Mouse (Mus musculus) naive thymus-derived CD4-positive, alpha-beta T cell, adult 2 months (primary cell): ENCODE results near the gene Tab1.

Experiments used
- DNase-seq: peaks from one replicate; pipeline ENCODE4 v3.0.0-alpha.2; 2011; ENCODE audit warnings: low read depth

Gene Tab1

DNA sequence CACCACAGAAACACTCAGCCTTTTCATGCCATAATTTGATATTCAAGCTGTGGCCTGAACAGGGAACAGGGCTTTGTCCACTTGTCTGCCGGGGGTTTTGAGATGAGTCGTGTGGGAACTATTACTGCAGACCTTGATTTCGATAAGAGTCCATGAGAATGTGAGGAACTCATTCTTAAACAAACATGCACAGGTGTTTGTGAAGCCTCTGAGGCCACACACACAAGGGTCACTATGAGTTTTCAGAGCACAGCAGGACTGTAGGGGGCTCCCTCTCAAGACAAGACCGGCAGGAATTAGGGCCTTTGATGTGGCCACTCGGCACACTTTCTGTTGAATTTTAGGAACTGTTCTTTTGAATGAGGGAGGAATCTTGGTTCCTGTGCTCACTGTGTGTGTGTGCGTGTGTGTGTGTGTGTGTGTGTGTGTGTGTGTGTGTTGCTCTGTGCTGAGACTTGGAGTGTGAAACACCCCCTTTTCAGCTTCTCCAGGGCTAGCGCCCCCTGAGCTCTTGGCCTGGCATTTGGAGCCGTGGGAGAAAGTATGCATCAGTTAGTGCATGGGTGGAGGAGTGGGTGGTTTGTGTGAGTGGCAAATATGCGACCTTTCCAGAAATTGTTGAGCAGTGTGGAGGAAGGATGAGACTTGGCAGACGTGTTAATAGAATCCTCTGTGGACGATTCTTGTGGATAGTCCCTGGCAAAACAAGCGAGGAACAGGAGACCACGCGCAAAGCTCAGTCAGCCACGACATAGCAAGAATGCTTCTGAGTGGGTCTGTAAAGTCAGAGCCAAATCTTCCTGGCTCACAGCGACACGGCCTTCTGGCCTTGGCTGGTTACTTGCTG, 5.2 kb downstream of the Tab1 start:
- no peak for DNase-seq

DNA sequence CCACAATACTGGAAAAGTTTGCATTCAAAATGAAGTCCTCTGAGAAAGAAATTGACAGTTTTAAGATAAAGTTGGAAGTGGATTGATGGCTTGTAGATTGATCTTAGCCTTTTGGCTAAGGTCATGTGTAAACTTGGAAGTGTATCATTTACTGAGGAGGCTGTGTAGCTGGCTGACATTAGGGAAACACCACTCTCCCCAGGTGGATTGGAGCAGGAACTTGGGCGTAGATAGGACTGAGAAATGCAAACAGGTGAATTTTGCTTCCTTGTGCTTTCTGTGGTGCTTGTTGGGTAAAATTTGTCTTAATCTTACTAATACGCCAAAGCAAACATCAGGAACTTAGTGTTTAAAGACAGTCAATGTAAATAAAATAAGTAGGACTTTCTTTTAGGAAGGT, 7.4 kb downstream of the Tab1 start:
- no peak for DNase-seq

DNA sequence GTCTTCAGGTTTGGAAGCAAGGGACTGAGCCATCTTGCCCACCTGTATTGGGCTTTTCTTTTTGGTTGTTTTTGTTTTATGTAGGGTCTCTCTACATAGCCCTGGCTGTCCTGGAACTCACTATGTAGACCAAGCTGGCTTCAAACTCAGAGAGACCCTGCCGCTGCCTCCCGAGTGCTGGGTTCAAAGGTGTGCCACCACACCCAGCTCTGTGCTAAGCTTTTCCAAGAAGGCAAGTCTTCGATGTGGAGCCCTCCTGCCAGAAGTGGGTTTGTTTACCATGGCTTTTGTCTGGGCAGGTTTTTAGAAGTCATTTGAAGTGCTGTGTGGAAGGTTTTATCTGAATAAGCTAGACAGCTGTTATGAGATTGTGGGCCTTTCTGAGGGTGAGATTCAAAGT, 8.0 kb downstream of the Tab1 start:
- DNase-seq, result no peak

DNA sequence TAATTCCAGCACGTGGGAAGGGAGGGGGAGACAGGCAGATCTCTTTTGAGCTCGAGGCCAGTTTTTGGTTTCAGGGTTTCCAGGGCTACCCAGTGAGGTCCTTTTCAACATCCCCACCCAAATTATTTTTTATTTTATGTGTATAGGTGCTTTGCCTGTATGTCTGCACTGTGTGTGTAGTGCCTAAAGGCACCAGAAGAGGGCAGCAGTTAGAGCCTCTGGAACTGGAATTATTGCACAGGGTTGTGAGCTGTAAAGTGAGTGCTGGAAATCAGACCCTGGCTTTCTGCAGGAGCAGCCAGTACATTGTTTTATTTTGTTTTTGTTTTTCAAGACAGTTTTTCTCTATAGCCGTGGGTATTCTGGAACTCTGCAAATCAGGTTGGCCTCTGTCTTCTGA, 9.2 kb downstream of the Tab1 start:
- peak; percentile 44 for DNase-seq

DNA sequence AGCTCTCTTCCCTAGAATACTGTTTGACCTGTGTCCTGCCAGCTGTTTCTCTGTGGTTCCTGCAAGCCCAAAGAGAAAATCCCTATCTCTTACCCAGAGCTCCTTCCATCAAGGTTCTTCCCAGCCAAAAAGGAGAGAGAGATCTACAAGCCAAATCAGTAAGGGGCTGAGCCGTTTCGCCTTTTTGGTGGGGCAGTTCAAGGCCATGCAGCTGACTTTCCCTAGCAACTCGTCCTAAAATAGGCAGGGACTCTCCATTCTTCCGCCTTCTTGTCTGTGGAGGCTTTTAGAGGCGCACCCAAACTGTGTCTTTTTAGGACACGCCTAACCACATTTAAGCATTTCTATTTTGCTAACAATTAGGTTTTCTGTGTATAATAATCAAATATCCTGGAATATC, 10.8 kb downstream of the Tab1 start:
- DNase-seq, result no peak

DNA sequence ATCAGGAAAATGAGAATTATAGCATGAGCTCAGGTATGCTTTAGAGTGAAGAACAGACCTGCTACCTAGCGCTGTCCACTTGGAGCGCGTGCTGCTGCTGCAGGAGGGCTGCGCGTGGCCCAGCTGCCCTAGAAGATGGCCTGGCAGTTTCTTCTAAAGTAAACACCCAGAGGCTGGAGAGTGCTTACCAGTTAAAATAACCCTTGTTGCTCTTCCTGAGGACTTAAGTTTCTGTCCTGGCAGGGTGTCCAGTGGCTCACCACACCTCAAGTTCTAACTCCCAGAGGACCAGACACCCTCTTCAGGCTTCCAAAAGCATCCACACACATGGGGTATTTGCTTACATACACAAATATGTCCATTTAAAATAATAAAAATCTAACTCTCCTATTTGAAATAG, 12.5 kb downstream of the Tab1 start:
- DNase-seq, result no peak

DNA sequence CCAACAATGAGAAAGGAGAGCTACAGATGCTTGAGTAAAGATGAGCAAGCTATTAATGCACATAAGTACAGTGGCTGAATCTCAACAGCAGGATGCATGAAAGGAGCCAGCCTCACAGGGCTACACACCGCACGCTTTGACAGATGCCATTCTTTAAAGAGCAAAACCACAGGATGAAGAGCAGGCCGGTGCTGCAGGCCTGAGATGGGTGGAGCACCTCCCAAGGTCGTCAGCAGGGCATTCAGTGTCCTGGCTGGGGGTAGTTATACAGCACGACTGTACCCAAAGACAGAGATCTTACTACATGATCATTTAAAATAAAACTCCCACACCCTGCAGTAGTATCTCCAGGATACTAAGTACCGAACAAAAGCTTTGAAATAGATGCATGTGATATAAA, 13.2 kb downstream of the Tab1 start:
- peak; percentile 25 for DNase-seq

DNA sequence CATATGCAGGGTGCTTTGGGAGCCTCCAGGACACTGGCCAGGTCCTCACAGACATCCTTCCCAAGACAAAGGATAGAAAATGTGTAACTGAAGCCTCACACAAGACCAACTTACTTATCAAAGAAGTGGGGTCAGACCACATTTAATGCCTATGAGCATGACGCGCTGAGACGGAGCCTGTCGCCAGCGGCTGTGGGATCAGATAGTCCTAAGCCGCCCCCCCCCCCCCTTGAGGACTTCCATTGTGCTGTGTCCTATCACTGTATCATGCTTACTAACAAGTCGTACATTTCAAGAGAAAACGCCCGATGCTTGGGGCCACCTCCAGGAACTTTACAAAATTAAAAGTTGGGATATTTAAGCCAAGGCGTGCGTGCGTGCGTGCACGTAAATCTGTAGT, 14.2 kb downstream of the Tab1 start:
- DNase-seq, result no peak

DNA sequence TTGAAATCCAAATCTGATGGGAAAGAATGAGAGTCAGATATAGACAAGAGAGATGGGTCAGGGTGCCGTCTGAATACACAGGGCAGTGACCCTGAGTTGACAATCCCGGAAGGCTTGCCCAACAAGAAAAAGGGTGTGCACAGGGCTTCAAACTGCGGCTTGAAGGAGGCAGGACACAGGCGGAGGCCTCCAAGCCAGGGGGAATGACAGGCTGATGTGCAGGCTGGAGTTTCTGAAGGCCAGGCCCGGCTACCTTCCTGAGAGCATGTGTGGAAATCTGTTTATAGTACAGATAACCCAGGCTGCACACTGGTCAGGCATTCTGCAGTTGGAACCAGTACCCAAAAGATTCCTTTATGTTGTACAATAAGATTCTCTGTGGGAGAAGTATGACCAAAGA, 14.6 kb downstream of the Tab1 start:
- DNase-seq, result no peak

DNA sequence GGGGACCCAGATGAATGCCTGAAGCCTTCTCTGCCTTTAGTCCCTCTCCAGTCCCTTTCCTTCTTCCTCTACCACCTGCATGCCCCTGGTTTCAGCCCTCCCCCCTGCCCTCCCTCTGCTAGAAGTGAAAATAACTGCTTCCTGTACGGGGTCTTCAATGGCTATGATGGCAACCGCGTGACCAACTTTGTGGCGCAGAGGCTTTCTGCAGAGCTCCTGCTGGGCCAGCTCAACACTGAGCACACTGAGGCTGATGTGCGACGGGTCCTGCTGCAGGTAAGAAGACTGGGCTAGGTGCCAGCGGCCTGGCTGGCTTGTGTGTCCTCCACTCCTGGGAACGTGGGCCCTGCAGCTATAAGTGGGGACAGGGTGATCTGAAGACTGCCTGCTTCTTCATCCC, 15.6 kb downstream of the Tab1 start:
- peak; percentile 39 for DNase-seq

DNA sequence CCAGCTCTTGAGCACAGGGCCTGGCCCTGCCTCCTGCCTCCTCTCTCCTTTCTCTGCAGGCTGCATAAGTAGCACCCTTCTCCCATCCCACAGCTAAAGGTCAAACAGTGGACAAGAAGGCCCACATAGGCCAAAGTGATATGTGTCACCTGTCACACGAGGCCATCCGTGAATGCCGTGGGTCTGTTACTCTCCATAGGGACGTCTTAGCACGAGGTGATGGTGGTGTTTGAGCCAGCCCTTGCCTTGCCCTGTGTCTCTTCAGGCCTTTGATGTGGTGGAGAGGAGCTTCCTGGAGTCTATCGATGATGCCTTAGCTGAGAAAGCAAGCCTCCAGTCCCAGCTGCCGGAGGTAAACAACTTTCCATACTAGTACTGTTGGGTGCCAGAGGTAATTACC, 16.6 kb downstream of the Tab1 start:
- peak; percentile 82 for DNase-seq

DNA sequence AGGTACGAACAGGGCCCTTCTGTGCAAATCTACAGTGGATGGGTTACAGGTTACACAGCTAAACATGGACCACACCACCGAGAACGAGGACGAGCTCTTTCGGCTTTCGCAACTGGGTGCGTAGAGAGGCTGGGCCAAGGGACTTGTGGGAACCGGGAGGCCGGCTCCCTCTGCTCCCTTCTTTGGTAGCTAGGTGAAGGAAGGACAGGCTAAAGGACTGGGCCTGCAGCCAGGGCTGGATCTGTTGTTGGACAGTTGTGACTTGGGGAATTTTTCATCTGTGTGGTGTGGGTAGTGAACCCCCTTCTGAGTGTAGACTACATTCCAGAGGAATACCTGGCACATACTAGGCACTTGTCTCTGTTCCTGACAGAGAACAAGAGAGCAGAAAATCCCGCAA, 19.7 kb downstream of the Tab1 start:
- no peak for DNase-seq

DNA sequence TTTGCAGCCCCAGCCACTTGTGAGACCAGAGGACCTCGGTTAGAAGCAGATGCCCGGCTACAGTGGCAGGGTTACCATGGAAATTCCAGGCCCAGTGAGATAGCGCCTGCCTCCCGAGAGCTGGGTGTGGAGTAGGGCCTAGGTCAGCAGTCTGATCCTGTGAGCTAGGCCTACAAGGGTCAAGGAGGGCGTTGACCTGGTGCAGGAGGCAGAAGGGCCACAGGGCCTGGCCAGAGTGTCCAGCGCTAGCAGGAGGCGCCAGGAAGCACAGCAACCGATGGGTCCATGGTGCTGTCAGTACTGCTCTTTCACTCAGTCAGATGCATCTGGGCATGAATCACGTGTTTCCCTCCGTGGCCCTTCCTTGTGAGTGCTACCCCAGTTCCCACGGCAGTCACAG, 20.8 kb downstream of the Tab1 start:
- DNase-seq, result no peak

DNA sequence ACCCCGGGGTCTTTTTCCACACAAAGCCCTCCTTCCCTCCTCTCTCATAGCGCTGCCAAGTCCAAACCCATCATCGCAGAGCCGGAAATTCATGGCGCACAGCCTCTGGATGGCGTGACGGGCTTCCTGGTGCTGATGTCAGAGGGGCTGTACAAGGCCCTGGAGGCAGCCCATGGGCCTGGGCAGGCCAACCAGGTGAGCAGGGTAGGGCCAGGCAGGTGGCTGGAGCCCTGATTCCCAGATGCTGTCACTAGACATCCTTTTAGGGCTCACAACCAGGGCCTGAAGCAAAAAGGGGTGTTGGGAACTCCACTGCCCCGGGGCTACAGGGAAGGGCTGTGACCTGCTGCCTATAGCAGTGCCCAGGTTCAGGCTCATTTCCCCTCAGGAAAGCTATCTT, 22.8 kb downstream of the Tab1 start:
- no peak for DNase-seq

DNA sequence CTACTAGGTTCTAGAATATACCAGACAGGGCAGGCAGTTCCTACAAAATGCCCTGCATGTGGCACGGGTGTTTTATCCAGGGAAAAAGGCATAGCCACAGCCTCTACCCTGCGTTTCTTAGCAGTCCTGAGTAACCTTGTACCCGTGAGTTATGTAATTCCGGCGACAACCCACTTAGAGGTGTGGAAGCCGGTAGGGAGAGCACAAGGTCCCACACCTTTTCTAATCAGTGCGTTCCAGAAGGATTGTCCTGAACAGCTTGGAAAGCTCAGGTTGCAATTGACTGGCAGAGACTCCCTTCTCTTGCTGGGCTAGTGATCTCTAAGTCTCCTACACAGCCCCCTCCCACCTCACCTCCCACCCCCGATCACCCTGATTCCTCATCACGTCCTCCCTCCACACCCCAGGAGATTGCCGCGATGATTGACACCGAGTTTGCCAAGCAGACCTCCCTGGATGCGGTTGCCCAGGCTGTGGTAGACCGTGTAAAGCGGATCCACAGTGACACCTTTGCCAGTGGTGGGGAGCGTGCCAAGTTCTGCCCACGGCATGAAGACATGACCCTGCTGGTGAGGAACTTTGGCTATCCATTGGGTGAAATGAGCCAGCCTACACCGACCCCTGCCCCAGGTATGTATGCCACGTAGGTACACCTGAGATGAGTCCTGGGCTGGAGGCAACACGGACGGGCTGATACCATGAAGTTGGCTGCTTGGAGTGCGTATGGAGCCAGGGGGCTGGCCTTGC, 24.4 kb downstream of the Tab1 start:
- no peak for DNase-seq

DNA sequence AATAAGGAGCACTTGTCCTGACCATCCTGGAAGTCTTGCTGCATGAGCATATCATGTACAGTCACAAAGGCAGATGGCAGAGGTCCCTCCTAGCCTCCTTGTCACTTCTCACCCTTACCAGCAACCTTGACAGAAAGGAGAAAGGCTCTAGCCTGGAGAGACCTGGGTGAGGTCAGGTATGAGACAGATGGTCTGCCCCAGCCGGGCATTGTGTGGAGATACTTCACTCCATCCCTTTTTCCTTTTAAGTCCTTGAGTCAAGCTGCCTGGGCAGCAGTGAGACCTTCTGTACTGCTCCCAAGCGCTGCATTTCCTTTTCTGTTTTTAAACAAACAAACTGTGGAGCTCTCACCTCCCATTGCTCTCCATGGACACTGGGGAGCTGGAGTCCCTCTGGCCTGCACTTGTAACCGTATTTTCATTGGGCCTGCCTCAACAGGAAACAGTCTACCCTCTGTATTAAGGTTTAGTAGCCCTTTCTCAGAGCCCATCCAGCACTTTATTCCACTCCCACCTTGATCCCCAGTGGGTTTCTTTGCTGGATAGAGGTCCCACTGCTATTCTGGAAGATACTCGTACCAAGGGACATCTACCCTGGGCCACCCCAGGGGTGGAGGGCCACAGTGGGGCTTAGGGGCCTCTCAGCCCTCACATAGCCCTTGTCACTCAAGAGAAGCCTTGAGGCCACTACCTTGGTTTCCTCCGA, 25.2 kb downstream of the Tab1 start:
- no peak for DNase-seq

DNA sequence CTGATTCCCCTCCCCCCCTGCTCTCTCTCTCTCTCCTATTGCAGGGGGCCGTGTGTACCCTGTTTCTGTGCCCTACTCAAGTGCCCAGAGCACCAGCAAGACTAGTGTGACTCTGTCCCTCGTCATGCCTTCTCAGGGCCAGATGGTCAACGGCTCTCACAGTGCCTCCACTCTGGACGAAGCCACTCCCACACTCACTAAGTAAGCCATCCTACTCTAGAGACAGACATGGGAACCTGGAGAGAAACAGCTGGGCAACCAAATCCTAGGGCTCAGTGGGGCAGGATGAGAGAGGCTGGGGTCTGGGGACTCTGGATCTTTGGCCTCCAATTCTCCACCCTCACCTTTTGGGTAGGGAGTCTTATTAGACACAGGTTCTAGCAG, 25.8 kb downstream of the Tab1 start:
- no peak for DNase-seq

DNA sequence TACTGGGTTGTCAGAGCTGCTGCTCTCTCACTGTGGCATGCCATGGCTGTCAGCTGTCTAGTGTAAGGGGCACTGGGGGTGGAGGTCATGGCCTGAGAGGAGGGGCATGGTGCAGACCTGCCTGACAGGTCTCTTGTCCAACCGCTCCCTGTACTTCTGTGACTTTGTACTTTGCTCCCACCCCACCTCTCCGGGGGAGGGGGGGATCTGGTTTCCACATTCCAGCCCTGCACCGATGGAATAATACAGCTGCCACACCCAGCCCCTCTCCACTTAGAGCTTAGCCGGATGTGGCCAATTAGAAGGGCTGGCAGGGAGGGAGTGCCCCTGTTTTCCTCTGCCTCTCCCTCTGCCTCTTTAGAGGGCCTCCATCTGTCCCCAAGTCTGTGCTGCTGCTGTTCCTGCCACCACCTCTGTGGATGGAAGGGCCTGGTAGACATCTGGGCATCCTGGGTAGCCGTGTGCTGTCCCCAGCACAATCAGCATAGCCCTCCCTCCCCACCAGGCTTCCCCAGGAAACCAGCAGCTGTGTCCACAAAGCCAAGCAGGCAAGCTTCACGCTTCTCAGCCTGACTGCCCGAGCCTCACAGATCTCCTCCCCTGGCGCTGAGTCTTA, 26.5 kb downstream of the Tab1 start:
- no peak for DNase-seq

DNA sequence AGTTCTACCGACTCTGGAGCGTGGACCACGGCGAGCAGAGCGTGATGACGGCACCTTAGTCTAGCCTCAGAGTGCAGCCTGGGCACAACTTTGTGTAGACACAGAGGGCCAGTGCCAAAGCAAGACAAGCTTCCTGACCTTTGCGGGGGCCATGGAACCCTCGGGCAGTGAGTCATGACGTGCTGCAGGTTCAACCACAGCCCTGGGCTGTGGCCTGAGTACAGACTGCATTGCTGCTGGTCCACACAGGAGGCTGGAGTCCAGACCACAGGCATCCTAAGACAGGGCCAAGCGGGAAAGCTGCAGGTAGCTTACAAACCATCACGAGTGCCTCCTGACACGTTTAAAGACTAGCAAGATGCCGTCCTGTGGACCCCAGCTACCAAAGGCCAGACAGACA, 27.3 kb downstream of the Tab1 start:
- no peak for DNase-seq

DNA sequence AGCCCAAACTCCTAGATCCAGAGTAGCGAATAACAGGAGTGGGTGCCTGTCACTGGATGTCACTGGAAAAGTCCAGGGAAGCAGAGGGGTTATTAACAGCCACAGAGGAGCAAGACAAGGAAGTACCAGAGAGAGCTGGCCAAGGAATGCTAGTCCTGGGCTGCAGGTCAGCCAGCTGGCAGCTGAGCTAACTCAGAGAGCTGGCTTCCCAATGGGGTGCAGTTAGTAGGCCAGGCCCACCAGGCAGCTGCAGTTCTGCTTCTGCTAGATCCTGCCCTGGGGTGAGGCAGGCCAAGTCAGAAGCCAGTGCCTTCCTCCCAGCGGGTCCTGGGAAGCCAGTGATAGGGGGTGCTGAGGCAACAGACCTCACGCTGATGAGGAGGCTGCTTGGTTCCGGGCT, 27.8 kb downstream of the Tab1 start:
- no peak for DNase-seq

DNA sequence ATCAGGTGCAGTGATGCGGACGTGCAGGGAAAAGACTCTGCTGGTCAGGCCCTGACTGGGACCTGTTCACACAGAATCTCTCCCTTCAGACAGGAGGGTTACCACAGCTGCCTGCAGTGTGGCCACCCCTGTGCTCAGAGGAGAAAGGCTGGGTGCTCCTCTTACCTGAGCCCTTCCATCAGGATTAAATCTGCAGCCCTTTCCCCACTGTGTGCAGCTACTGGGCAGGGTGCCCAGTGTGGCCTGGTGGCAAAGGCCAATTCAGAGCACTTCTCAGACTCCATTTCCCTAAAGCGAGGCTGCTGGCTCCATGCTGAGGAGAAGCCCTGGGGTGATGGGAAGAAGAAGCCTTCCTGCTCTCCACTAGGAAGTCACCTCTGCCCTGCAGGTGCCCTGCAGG, 28.3 kb downstream of the Tab1 start:
- no peak for DNase-seq

DNA sequence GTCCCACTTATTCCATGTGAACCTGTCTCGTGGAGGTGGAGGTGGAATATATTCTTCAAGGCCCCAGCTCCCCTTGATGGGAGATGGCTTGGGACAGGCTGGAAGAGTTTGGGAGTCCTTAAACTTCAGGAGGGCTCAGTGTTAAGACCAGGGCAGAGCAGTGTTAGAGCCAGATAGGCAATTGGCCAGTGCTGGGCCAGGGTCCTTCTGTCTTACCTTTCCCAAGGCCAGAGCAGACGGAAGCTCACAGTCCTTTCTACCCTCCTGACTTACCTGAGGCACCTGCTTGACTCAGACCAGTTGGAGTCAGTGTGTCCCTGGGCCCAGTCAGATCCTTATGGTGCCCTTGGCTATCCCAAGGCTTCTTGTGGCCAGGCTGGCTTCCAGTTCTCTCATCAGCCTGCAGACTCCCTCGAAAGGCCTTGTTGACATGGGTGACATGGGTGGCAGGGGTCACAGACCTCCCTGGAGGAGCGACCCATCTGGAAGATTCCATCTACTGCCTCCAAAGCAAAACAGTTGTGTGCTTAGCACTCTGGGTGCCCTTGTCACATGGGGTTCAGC, 29.6 kb downstream of the Tab1 start:
- DNase-seq, result no peak
